Mouse (Mus musculus) gonadal fat pad, adult 2 months (tissue): ENCODE results near the gene Insl6. TPM values are rescaled to one million over a fixed set of nuclear protein-coding genes. Genes with fewer than 3 reads are reported as not detected.

Experiments
- DNase-seq: peaks from one replicate; pipeline ENCODE4 v3.0.0-alpha.2; 2012; ENCODE audit warnings: low read depth
- polyA plus RNA-seq: library from polyadenylated mRNA; depleted of rRNA; stranded (reverse); fragments of >200 nt; gene quantifications from 2 replicates; pipeline ENCODE4 v1.2.3, GENCODE M21; 2012; rRNA removed

Insl6 gene
- polyA plus RNA-seq, result 22.0 and 26.9 TPM in 2 replicates

- no peak for DNase-seq
These were observed at the start of gene Insl6 for GRCm38 (mm10) chr19:29325053-29325851. Gene Insl6, minus strand, starts transcription at chr19:29325356.

- DNase-seq, result no peak
These were observed 49.8 kb upstream of the Insl6 start for GRCm38 (mm10) chr19:29374947-29375346.

DNA sequence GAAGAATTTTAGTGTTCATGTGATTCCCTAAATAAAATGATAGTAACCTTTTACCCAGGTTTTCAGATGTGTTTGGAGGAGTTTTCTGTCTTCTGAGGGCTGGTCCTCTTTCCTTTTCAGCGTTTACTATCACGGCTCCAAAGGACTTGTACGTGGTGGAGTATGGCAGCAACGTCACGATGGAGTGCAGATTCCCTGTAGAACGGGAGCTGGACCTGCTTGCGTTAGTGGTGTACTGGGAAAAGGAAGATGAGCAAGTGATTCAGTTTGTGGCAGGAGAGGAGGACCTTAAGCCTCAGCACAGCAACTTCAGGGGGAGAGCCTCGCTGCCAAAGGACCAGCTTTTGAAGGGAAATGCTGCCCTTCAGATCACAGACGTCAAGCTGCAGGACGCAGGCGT, 48.3 kb upstream of the Insl6 start:
- DNase-seq, result no peak

GRCm38 (mm10) chr19:29372621-29373020, 47.5 kb upstream of the Insl6 start:
- DNase-seq, result no peak

DNA sequence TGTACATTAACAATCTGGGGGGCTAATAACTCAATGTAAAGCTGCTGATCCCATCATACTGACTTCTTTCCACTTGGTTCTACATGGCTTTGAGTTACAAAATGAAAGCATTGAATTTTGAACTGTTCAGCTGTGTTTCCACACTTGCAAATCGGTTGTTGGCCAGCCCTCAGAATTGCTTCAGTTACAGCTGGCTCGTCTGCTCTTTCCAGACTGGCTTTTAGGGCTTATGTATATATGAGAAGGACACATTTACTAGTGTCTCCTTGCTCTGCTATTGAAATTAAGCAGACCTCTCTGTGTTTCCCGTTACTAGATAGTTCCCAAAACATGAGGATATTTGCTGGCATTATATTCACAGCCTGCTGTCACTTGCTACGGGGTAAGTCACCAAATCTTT, 47.0 kb upstream of the Insl6 start:
- DNase-seq, result no peak

DNA sequence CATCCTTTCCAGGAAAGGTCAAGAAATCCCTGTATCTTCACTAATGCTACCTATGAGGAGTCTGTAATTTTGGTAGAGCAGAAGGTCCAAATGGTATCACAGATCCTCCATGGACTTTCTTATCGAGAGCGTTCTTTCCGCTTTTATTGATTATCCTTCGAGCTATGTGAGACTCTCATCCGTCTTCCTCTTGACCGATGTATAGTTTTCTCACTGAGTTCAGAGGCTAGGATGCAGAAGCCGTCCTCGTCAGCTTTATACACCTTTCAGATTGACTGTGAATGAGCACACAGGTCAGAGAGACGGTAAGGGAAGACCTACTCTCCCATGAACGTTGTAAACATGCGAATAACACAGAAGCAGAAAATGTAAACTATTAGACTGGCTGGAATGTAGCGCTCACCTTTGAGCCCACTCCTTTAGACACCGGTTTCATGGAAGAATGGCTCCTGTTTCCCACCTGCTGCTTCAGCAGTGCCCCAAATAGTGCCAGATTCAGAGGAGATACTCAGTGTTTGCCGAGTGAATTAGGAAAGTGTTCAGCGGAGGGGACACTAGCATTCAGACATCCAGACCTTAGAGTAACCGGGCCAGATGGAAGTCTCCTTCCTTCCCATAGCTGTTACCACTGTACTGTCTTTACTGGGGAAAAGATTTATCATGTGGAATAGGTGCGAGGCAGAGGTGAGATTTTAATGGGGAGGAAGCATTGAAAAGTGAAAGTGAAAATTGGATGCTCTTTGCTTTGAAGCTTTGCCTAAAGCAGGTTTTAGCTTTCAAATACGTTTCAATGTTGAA, 46.3 kb upstream of the Insl6 start:
- DNase-seq, result no peak

DNA sequence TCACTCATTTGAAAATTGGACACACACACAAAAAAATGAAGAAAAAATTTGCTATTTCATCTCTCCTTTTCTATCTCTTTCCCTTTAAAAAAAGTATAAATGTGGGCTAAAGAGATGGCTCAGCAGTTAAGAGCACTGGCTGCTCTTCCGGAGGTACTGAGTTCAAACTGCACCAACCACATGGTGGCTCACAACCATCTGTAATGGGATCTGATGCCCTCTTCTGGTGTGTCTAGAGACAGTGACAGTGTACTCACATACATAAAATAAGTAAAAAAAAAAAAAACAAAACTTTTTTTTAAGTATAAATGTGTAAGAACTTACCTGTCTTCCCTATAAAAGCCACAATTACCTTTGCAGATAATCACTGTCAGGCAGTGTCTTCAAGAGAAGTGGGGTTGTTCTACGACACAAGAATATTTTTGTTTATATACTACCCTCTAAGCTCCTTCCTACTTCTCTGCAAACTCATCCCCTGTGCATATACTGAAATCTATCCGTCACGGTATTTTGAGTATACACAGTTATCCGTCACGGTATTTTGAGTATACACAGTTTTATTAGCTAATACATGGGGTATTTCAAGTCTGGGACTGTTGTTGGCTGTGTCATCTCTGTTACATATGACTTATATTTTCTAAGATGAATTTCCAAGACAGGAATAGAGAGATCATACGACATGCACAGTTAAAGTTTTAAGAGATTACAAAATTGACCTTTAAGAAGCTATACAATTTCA, 45.6 kb upstream of the Insl6 start:
- DNase-seq, result no peak

DNA sequence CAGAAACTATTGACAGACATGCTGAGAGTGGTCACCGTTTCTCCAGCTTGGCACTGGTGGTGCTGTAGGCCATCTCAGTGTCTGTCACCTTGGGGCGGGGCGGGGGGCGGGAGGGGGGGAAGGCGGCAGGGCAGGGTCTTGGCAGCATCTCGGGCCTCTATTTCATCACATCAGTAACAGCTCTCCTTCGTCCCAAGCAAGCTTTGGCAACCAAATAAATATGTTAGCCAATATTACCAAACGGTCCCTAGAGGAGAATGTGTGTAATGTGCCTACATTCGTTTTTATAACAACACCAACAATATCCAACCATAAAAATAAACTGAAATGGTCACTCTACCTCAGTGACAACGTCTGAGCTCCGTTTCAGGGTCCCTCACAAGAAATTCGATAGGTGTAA, 45.0 kb upstream of the Insl6 start:
- no peak for DNase-seq

- no peak for DNase-seq
These were observed 43.6 kb upstream of the Insl6 start for GRCm38 (mm10) chr19:29368671-29369309.

DNA sequence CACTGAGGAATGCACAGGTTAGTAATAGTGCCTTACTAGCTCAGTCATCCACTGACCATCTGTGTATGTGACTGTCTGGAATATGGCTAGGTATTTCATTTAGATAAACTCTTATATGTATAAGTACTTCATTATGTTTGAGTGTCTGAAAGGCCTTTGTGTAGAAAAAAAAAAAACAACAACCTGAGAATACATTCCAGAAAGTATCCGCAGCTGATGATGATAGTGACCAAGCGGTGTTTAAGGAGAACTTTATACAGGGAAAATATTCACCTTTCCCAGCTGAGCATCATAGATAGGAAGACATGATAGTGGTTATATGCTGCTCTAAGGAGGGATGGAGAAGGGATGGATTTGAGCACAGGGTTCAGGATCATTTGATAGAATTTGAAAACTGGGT, 42.9 kb upstream of the Insl6 start:
- DNase-seq, result no peak

DNA sequence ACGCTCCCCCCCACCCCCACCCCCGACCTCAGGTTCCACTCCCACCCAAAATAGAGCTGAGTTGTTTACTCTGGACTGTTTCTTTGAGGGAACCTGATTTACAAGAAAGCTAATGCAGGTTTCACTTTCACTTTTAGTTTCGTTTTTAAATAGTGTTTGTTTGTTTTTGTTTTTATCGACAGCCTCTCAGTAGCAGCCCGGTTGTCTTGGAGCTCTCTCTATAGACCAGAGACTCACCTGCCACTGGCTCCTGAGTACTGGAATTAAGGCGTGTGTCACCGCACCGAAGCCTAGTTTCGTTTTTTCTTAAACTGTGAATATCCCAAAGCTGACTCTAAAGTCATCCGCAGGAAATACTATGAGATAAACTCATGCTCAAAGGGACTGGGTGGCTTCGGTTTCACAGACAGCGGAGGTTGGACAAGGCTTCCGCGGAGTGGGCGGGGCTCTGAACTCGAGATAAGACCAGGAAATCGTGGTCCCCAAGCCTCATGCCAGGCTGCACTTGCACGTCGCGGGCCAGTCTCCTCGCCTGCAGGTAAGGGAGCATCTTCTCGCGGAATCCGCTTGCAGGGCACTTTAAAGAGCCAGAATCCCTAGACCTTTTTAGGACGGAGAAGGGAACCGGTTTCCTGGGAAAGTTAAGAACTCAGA, 41.9 kb upstream of the Insl6 start, which contains the start of the genes Plgrkt and Cd274:
TSS of gene Plgrkt (minus strand) at position 422 of the 654 bp plus-strand sequence.
TSS of gene Cd274 (plus strand) at position 487 of the 654 bp plus-strand sequence.
- DNase-seq, result no peak

DNA sequence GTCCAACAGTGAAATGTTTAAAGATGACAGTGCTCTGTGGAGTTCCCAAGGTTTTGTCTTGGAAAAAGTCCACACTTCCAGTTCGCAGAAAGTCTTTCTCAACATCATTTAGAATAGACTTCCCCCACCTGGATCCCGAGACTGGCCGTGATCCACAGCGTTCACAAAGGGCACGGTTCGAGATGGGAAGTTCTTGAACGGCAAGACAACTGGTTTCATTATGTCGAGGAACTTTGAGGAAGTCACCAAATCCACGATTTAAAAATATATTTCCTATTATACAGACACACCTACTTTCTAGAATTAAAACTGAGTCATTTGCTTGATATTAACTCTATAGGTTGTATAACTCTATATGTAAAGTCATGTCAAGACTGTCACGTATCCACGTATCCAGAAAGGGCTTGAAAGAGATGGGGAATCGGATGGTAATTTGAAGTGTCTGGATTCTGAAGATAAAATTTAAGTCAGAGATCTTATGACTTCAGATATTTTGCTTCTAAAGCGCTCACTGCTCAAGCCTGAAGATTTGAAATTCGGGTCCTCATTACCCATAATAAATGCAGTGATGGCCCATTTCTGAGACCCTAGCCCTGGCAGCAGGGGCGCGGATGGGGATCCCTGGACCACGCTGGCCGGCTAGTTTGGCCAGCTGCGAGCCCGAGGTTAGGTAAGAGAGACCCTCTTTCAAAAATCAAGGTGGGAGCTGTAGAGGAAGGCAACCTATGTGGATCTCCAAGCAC, 41.2 kb upstream of the Insl6 start:
- no peak for DNase-seq

DNA sequence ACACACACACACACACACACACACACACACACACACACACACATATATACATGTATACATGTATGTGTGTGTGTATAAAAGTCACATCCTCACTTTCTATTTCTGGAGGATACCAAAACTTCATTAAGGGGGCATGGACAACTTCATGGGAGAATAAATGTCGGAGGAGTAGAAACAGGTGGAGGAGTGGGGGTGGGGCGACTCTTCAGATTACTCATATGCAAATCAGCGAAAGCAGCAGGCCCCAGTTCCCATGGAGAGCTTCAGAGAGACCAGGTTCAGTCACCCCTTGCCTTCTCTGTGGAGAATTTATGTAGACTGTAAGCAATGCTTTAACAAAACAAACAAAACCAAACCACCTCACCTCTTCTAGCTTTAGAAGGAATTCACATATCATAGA, 39.9 kb upstream of the Insl6 start:
- DNase-seq, result no peak

- no peak for DNase-seq
These were observed 38.9 kb upstream of the Insl6 start for GRCm38 (mm10) chr19:29364076-29364475.

DNA sequence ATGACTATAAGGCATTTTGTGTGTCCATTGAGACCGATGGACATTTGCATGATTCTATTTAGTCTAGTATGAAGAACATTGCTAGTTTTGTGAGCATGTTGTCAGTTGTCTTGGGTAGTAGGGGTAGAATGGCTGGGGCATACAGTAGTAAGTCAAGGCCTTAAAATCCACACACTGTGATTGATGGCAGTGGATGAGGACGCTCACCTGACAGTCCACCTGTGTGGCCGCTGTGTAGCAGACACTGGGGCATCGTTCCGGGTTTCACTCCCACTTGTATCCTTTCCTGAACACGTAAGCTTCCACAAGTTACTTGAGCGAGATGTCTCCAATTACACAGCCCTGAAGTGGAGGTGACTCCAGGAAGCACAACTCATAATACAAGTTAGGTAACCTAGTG, 38.4 kb upstream of the Insl6 start:
- no peak for DNase-seq

GRCm38 (mm10) chr19:29362173-29362930, 37.2 kb upstream of the Insl6 start:
- no peak for DNase-seq

DNA sequence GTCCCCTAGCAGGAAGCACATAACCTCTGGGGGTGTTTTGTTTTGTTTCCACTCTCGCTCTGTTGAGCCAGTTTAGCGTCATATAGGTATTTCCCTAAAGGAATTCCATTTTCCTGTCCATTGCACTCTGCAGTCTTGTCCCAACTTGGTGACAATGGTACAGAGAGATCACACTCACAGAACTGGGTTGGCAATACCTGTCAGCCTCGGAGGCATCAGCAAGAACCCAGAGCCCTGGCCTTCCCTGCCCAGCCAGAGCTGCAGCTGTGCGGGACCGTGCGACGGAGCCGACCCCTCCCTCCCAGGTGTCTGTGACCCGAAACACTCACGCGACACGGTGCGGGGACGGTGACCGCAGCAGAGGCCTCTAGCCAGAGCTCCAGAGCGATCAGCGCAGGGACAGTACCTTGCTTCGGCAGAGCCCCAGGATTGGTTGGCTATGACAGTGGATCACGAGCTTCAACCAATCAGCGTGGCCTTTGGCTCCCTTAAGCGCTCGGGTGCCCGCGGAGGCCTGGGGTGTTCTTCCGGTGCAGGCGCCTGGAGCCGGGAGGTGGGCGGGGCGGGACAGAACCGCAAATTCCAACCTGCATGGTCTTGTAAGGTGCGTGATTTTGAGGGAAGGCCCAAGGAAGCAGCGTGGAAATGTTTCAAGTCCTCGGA, 36.4 kb upstream of the Insl6 start:
- DNase-seq, result no peak

DNA sequence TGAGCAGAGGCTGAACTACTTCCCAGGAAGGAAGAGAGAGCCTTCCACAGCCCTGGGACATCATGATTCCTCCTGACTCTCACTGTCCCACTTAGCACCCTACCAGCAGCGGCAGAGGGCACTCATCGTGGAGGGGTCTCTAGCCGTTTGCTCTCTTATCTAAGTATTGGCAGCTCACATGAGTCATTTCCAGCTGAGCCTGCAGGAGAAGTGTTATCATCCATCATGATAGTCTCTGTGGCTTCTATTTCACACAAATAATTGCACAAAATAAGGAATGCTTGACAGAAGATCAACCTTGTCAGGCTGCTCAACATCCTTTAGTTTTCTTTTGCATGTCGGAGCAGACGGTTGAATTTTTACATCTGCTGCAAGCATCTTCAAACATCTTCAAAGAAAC, 35.1 kb upstream of the Insl6 start:
- no peak for DNase-seq

DNA sequence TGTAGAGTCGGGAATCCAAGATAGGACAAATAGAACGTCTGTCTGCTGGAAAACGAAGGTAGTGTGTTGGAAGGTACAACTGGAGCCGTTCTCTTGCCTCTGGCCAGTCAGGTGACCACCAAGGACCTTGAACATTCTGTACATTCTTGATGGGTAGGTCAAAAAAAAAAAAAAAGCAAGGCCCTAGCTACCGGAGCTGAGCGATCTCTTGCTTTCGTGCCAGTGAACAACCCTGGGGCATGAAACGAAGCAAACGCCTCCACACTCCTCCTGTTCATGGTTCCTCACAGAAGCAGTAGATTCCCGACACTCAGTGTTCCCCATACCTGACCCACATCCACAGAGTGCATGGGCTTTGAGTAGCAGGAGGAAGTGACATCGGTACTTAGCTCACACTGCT, 31.1 kb upstream of the Insl6 start:
- no peak for DNase-seq
